17 mouse cellular contexts compared by ENCODE assay signal in genomic region chr14:123314369-123314768, GRCm38 (mm10).
DNase-seq lines count a peak whose midpoint lies in the region; ATAC-seq and TF ChIP-seq lines count a peak whose summit lies in the region.
"Had no signal": no experiment of that assay in that cellular context is flagged by ENCODE, and none has a peak within 500 bp of the region (broad histone marks: within the 10 kb centered on the region; RNA-seq: fewer than 3 reads in every experiment).

No protein-coding gene starts in this region.

- WGBS in kidney, postnatal 0 days = 24% methylated on average over 1 of the region's 1 CpGs
- 26% methylated on average over 1 of the region's 1 CpGs for WGBS in midbrain, postnatal 0 days
- 43% methylated on average over 1 of the region's 1 CpGs for WGBS in midbrain, embryonic 15.5 days

- no peak for ATAC-seq in kidney, postnatal 0 days (replicated peaks; ENCODE audit: low FRiP score, low read depth)
- ATAC-seq in midbrain, postnatal 0 days (ENCODE audit: low FRiP score) = no peak
- ATAC-seq in midbrain, embryonic 15.5 days (replicated peaks) = no peak
- ATAC-seq: liver, embryonic 12.5 days; Patski had no signal

- TF ChIP-seq CTCF in kidney, postnatal 0 days (IDR thresholded peaks at IDR 0.05; ENCODE audit: low read depth) = peak; percentile 55
- peak; percentile 60 for TF ChIP-seq CTCF in midbrain, postnatal 0 days (IDR thresholded peaks at IDR 0.05)

- H3K27ac ChIP-seq in kidney, postnatal 0 days = no peak overlapping the region
- no peak overlapping the region for H3K27ac ChIP-seq in midbrain, postnatal 0 days (ENCODE audit: low read depth, low read length)
- no peak overlapping the region for H3K27ac ChIP-seq in midbrain, embryonic 15.5 days
- H3K27ac ChIP-seq: liver, embryonic 12.5 days had no signal

- no peaks in the 10 kb centered on the region for H3K4me1 ChIP-seq in kidney, postnatal 0 days (replicated peaks; ENCODE audit: insufficient read depth, low read length)
- no peaks in the 10 kb centered on the region for H3K4me1 ChIP-seq in midbrain, postnatal 0 days (ENCODE audit: insufficient read depth, low read length)
- H3K4me1 ChIP-seq in midbrain, embryonic 15.5 days = no peaks in the 10 kb centered on the region
- H3K4me1 ChIP-seq: liver, embryonic 12.5 days; megakaryocyte, embryonic 14.5 days had no signal

- no peaks in the 10 kb centered on the region for H3K27me3 ChIP-seq in kidney, postnatal 0 days (ENCODE audit: insufficient read depth, low read length)
- H3K27me3 ChIP-seq in midbrain, postnatal 0 days (ENCODE audit: insufficient read depth, low read length) = no peaks in the 10 kb centered on the region
- H3K27me3 ChIP-seq in midbrain, embryonic 15.5 days (replicated peaks) = no peaks in the 10 kb centered on the region
- H3K27me3 ChIP-seq: liver, embryonic 12.5 days; megakaryocyte, embryonic 14.5 days had no signal

- peak; percentile 66 for DNase-seq in cerebellum, adult 9-10 months
- no peak for DNase-seq in cerebellum, adult 8-10 months
- peak; percentile 54 for DNase-seq in kidney, postnatal 0 days (ENCODE audit: low spot score)
- no peak for DNase-seq in kidney, postnatal 36 days
- peak; percentile 57 for DNase-seq in midbrain, postnatal 0 days (ENCODE audit: low spot score)
- no peak for DNase-seq in spleen, adult 12 weeks (ENCODE audit: low spot score)
- no peak for DNase-seq in right cerebral cortex, postnatal 10 days (ENCODE audit: low spot score in 2 of 2)
- DNase-seq: adrenal gland, adult 8-10 months; B cell, adult 2 months; cerebellum, adult 9-11 months; gastrocnemius, postnatal 14 days; kidney, adult 2 months; spleen, adult 18-20 months had no signal

- H3K9ac ChIP-seq in kidney, postnatal 0 days (ENCODE audit: low read depth, low read length) = no peak overlapping the region
- H3K9ac ChIP-seq in midbrain, postnatal 0 days (replicated peaks; ENCODE audit: low read length, poor library complexity, severe bottlenecking) = no peak overlapping the region
- no peak overlapping the region for H3K9ac ChIP-seq in midbrain, embryonic 15.5 days
- H3K9ac ChIP-seq: liver, embryonic 12.5 days had no signal

- H3K9me3 ChIP-seq in kidney, postnatal 0 days (replicated peaks; ENCODE audit: low read length) = no peaks in the 10 kb centered on the region
- no peaks in the 10 kb centered on the region for H3K9me3 ChIP-seq in midbrain, postnatal 0 days (ENCODE audit: low read length)
- no peaks in the 10 kb centered on the region for H3K9me3 ChIP-seq in midbrain, embryonic 15.5 days
- H3K9me3 ChIP-seq: liver, embryonic 12.5 days; megakaryocyte, embryonic 14.5 days had no signal

- no peak overlapping the region for H3K4me2 ChIP-seq in kidney, postnatal 0 days (ENCODE audit: low read length)
- H3K4me2 ChIP-seq in midbrain, postnatal 0 days (ENCODE audit: low read depth, low read length, poor library complexity, severe bottlenecking) = no peak overlapping the region
- no peak overlapping the region for H3K4me2 ChIP-seq in midbrain, embryonic 15.5 days
- H3K4me2 ChIP-seq: liver, embryonic 12.5 days had no signal

- H3K36me3 ChIP-seq in kidney, postnatal 0 days (ENCODE audit: insufficient read depth, low read length) = no peaks in the 10 kb centered on the region
- H3K36me3 ChIP-seq in midbrain, postnatal 0 days (ENCODE audit: insufficient read depth, low read length) = no peaks in the 10 kb centered on the region
- no peaks in the 10 kb centered on the region; the same call in 1 of the 2 replicates for H3K36me3 ChIP-seq in midbrain, embryonic 15.5 days (replicated peaks)
- H3K36me3 ChIP-seq: liver, embryonic 12.5 days had no signal

- H3K4me3 ChIP-seq in kidney, postnatal 0 days (replicated peaks; ENCODE audit: low read depth, low read length) = no peak overlapping the region
- H3K4me3 ChIP-seq in midbrain, postnatal 0 days (ENCODE audit: low read depth, low read length) = no peak overlapping the region
- H3K4me3 ChIP-seq in midbrain, embryonic 15.5 days = no peak overlapping the region
- H3K4me3 ChIP-seq: liver, embryonic 12.5 days; megakaryocyte, embryonic 14.5 days had no signal

Comparison
In these comparisons a context has a peak if more than half of its experiments do, and no peak if none do; other contexts are left out.
1. DNase-seq: peak in cerebellum, adult 9-10 months (single experiment), kidney, postnatal 0 days (single experiment) and midbrain, postnatal 0 days (single experiment); none in cerebellum, adult 8-10 months (single experiment), kidney, postnatal 36 days (0 of 2), spleen, adult 12 weeks (single experiment) and right cerebral cortex, postnatal 10 days (0 of 2).